Mouse (Mus musculus): ENCODE measurements around the gene Gm28729. TPM values are rescaled to one million over a fixed set of nuclear protein-coding genes. Genes with fewer than 3 reads are reported as not detected.
A peak's percentile ranks its signal among the peaks of the same experiment; 100 is the strongest.

Gene Gm28729
- polyA plus RNA-seq, 1 experiment = not detected

DNA sequence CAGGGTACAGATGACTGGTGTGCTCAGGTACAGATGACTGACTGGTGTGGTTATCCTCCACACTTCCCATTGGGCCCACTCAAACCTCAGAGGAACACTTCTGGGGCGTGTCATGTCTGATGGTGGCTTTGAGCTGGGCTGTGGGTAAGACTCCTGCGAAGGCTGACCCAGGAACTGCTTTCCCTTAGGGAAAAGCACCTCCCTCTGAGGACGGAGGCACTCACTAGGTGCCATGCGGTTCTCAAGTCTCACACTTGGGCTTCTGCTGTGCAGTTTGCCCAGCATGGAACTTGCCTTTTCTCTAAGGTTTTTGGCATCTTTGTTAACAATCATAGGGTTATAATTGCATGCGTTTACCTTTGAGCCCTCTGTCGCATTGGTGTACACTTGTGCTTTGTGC lies 10.4 kb upstream of the Gm28729 start:
- peaks cover 4% of the 10 kb centered on the region; the same call in 1 of the 2 replicates for H3K36me3 ChIP-seq (ENCODE audit: control insufficient read depth, insufficient read depth, low read length)
- 76% methylated on average over 6 of the region's 6 CpGs for WGBS
- H3K27me3 ChIP-seq (ENCODE audit: control insufficient read depth, insufficient read depth, low read length) = no peaks in the 10 kb centered on the region
- H3K4me3 ChIP-seq (ENCODE audit: low read depth, low read length) = no peak overlapping the region
- TF ChIP-seq CTCF (IDR thresholded peaks at IDR 0.05; ENCODE audit: extremely low read depth, insufficient read length, insufficient replicate concordance, low read depth, low read length) (no peak), POLR2A (IDR thresholded peaks at IDR 0.05; ENCODE audit: low read depth, low read length) (no peak)
- peaks cover 10% of the 10 kb centered on the region; the same call in 1 of the 2 replicates for H3K4me1 ChIP-seq (ENCODE audit: control insufficient read depth, insufficient read depth, insufficient read length, low read length)
- no peak overlapping the region for H3K27ac ChIP-seq (ENCODE audit: insufficient read depth, low read depth, low read length)

DNA sequence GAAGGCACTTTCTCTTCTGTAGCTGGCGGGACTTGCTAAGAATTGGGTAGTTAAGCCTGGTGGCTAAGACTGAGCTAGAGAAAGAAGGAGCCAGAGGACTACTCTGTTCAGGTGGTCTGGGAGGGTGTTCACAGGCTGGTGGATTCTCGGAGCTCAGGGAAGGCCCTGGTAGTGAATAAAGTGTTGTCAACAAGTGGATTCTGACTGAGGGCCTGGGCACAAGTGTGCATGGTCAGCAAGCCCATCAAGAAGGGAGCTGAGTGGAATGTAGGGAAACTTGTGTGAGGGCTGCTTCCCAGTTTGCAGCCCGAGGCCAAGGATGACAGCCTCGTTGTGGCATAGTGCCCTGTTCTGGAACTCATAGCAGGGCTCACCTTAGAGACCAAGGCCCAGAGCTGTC lies 9.2 kb upstream of the Gm28729 start:
- H3K4me3 ChIP-seq (ENCODE audit: low read depth, low read length) = no peak overlapping the region
- peaks cover 3% of the 10 kb centered on the region; the same call in 1 of the 2 replicates for H3K36me3 ChIP-seq (ENCODE audit: control insufficient read depth, insufficient read depth, low read length)
- TF ChIP-seq CTCF (IDR thresholded peaks at IDR 0.05; ENCODE audit: extremely low read depth, insufficient read length, insufficient replicate concordance, low read depth, low read length) = no peak
- no peak for TF ChIP-seq POLR2A (IDR thresholded peaks at IDR 0.05; ENCODE audit: low read depth, low read length)
- H3K27ac ChIP-seq (ENCODE audit: insufficient read depth, low read depth, low read length) = no peak overlapping the region
- 90% methylated on average over 4 of the region's 4 CpGs for WGBS
- H3K27me3 ChIP-seq (ENCODE audit: control insufficient read depth, insufficient read depth, low read length) = no peaks in the 10 kb centered on the region
- H3K4me1 ChIP-seq (ENCODE audit: control insufficient read depth, insufficient read depth, insufficient read length, low read length) = peaks cover 10% of the 10 kb centered on the region; the same call in 1 of the 2 replicates

DNA sequence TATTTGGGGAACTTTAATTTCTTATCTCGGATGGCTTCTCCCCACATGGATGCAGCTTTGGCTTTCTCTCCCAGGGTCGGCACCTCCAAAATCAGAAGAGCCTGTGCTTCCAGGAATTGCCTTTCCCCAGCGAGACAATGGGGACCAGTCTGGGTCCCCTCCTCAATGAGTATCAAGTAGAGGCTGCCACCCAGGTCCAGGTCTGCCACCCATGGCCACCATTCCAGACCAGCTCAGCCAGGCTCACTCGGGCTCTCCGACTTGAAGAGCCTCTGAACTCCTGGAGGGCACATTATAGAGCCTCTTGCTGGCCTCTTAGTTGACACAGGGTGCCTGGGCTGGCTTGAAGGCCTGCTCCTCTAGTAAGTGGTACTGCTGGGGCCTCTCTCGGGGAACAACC lies 8.4 kb upstream of the Gm28729 start:
- WGBS = 84% methylated on average over 6 of the region's 6 CpGs
- no peaks in the 10 kb centered on the region for H3K36me3 ChIP-seq (ENCODE audit: control insufficient read depth, insufficient read depth, low read length)
- no peak overlapping the region for H3K4me3 ChIP-seq (ENCODE audit: low read depth, low read length)
- TF ChIP-seq POLR2A (IDR thresholded peaks at IDR 0.05; ENCODE audit: low read depth, low read length) = no peak
- no peak for TF ChIP-seq CTCF (IDR thresholded peaks at IDR 0.05; ENCODE audit: extremely low read depth, insufficient read length, insufficient replicate concordance, low read depth, low read length)
- H3K27me3 ChIP-seq (ENCODE audit: control insufficient read depth, insufficient read depth, low read length) = no peaks in the 10 kb centered on the region
- peaks cover 10% of the 10 kb centered on the region; the same call in 1 of the 2 replicates for H3K4me1 ChIP-seq (ENCODE audit: control insufficient read depth, insufficient read depth, insufficient read length, low read length)
- no peak overlapping the region for H3K27ac ChIP-seq (ENCODE audit: insufficient read depth, low read depth, low read length)

DNA sequence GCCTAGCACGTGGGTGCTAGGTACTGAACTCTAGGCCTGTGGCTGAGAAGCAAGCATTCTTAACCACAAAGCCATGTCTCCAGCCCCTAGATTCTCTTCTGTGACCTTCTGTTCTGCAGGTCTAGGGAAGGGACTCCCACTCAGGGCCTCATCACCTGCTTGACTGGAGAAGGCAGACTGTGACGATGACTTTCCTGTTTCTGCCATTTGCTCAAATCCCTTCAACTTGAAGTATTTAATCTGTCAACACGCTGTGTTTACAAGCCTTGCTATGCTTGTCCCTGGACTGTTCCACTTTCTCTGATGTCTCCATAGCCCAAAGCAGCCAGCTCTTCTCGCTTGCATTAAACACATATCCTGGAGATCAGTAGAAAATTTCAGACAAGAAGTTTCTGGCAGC lies 7.5 kb upstream of the Gm28729 start:
- WGBS = 83% methylated on average over 4 of the region's 4 CpGs
- no peak overlapping the region for H3K4me3 ChIP-seq (ENCODE audit: low read depth, low read length)
- TF ChIP-seq POLR2A (IDR thresholded peaks at IDR 0.05; ENCODE audit: low read depth, low read length) = no peak
- no peak for TF ChIP-seq CTCF (IDR thresholded peaks at IDR 0.05; ENCODE audit: extremely low read depth, insufficient read length, insufficient replicate concordance, low read depth, low read length)
- no peaks in the 10 kb centered on the region for H3K27me3 ChIP-seq (ENCODE audit: control insufficient read depth, insufficient read depth, low read length)
- H3K36me3 ChIP-seq (ENCODE audit: control insufficient read depth, insufficient read depth, low read length) = no peaks in the 10 kb centered on the region
- peaks cover 10% of the 10 kb centered on the region; the same call in 1 of the 2 replicates for H3K4me1 ChIP-seq (ENCODE audit: control insufficient read depth, insufficient read depth, insufficient read length, low read length)
- no peak overlapping the region for H3K27ac ChIP-seq (ENCODE audit: insufficient read depth, low read depth, low read length)

DNA sequence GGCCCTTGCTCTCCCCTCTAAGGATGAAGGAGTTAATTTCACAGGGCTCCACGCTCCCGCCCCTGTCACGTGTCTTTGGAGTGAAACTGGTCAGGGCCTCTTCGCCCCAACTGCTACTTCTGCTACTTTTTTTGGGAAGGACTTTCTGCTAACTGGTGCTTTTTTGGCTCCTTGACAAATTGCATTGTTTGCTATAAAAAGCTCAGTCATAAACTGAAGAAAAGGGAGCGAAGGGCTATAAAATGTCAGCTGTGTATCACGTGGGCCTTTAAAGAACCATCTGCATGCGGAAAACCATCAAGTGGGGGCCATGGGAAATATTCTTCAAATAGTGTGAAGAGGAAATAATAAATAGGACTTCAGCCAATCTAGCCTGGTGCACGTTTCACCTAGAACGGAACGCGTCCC lies 5.6 kb upstream of the Gm28729 start:
- H3K36me3 ChIP-seq (ENCODE audit: control insufficient read depth, insufficient read depth, low read length) = no peaks in the 10 kb centered on the region
- peak overlapping the region; percentile 6; the same call in 1 of the 2 replicates for H3K4me3 ChIP-seq (ENCODE audit: low read depth, low read length)
- H3K27ac ChIP-seq (ENCODE audit: insufficient read depth, low read depth, low read length) = no peak overlapping the region
- no peaks in the 10 kb centered on the region for H3K27me3 ChIP-seq (ENCODE audit: control insufficient read depth, insufficient read depth, low read length)
- TF ChIP-seq POLR2A (IDR thresholded peaks at IDR 0.05; ENCODE audit: low read depth, low read length) (no peak), CTCF (IDR thresholded peaks at IDR 0.05; ENCODE audit: extremely low read depth, insufficient read length, insufficient replicate concordance, low read depth, low read length) (no peak)
- WGBS = 9% methylated on average over 11 of the region's 11 CpGs
- 0 out of 2 replicates have a peak, but pooled peaks cover 2% of the 10 kb centered on the region for H3K4me1 ChIP-seq (ENCODE audit: control insufficient read depth, insufficient read depth, insufficient read length, low read length)

DNA sequence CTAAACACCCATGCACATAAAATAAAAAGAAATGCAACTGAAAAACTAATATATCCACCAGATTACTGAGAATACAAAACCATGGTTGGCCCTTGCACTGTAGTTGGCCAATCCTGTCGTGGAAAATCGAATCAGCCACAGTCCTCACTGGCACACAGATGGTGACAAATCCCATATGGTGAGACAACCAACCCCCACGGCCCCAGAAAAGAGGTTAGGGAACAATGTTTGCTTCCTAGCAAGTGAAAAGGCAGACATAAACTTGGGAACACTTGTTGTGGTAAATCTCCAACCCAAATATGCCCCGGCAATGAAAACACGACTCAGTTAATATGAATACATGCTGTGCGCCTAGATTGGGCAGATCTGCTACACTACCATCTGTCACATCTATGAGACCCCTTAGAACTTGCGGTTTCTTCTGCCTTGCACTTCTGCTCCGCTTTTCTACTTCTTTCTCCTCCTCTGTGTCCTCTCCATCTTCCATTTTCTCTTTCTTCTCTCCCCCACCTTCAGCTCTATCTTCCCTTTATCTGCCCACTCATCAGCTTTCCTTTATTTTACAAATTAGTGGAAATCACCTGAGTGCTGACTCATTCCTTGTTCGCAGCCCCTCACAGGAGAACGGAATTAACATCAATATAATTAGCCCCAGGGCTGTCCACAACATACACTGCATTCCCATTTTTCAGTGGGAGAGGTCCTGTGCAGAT lies 5.1 kb upstream of the Gm28729 start:
- Histone ChIP-seq H3K27me3 (ENCODE audit: control insufficient read depth, insufficient read depth, low read length) (no peaks in the 10 kb centered on the region), H3K4me3 (ENCODE audit: low read depth, low read length) (no peak overlapping the region; the same call in 1 of the 2 replicates), H3K27ac (ENCODE audit: insufficient read depth, low read depth, low read length) (no peak overlapping the region), H3K4me1 (ENCODE audit: control insufficient read depth, insufficient read depth, insufficient read length, low read length) (0 out of 2 replicates have a peak, but pooled peaks cover 2% of the 10 kb centered on the region), H3K36me3 (ENCODE audit: control insufficient read depth, insufficient read depth, low read length) (no peaks in the 10 kb centered on the region)
- WGBS = 67% methylated on average over 10 of the region's 10 CpGs
- TF ChIP-seq CTCF (IDR thresholded peaks at IDR 0.05; ENCODE audit: extremely low read depth, insufficient read length, insufficient replicate concordance, low read depth, low read length) (no peak), POLR2A (IDR thresholded peaks at IDR 0.05; ENCODE audit: low read depth, low read length) (no peak)

DNA sequence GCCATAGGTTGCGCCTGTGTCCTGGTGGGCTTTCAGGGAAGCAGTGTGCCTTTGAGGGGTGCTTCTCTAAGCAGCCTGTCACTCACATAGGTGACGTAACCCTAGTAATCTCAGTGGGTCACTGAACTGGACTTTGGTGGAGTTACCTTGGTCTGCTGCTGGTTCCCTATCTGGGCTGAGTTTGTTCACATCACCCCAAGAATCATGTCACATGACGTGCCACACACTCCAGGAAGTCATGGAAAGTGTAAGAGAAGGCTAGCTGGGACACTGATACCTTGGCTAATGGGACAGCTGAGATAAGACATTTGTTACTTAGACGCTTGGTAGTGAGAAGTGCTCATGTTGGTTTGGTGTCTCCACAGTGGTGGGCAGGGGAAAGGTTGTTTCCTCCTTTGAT lies 947 bp upstream of the Gm28729 start:
- H3K36me3 ChIP-seq (ENCODE audit: control insufficient read depth, insufficient read depth, low read length) = no peaks in the 10 kb centered on the region
- WGBS = 79% methylated on average over 4 of the region's 4 CpGs
- H3K4me1 ChIP-seq (ENCODE audit: control insufficient read depth, insufficient read depth, insufficient read length, low read length) = 0 out of 2 replicates have a peak, but pooled peaks cover 2% of the 10 kb centered on the region
- no peak overlapping the region for H3K4me3 ChIP-seq (ENCODE audit: low read depth, low read length)
- no peak overlapping the region for H3K27ac ChIP-seq (ENCODE audit: insufficient read depth, low read depth, low read length)
- H3K27me3 ChIP-seq (ENCODE audit: control insufficient read depth, insufficient read depth, low read length) = no peaks in the 10 kb centered on the region
- no peak for TF ChIP-seq POLR2A (IDR thresholded peaks at IDR 0.05; ENCODE audit: low read depth, low read length)
- no peak for TF ChIP-seq CTCF (IDR thresholded peaks at IDR 0.05; ENCODE audit: extremely low read depth, insufficient read length, insufficient replicate concordance, low read depth, low read length)
